Mouse (Mus musculus): ENCODE results near the gene Exoc3l. TPM values are rescaled to one million over a fixed set of nuclear protein-coding genes. Genes with fewer than 3 reads are reported as not detected.
"Not testable (repeated sequence)": the region's sequence is repeated elsewhere in the genome, so short reads cannot be mapped to it uniquely, and the experiment has no call there.

Exoc3l gene
- polyA plus RNA-seq, 1 experiment from 2014 or later, result 11.2 TPM

DNA sequence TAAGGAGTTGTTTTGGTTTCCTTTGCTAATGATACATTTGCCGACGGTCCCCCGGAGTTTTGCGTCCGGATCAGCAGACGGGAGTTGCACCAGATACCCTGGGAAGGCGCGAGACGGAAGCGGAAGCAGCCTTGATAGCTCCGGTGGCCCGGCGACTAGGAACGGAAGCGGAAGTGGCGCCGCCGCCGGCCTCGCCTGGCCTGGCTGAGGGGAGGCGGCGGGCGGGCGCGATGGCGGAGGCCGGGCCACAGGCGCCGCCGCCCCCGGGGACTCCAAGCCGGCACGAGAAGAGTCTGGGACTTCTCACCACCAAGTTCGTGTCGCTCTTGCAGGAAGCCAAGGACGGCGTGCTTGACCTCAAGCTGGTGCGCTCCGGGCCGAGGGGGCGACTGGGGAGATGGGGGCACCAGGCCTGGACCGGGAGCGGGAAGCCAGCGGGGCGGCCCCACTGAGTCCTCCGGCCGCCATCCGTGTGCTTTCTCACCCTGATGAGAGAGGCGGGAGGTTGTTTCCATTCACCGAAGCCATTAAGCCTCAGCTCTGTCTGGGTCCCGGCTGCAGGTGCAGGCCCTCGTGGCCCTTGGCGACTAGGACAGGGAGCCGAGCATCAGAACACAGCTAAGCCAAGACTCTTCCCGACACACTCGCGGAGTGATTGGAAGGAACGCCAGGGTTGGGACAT, 1.8 kb upstream of the Exoc3l start, which contains the start of gene E2f4:
Gene E2f4 (plus strand): TSS at position 153 of the 682 bp plus-strand sequence.
- H3K9ac ChIP-seq, result peak within 1 kb of the TSS; percentile 89
- peak within 1 kb of the TSS; percentile 86 for H3K4me3 ChIP-seq (replicated peaks)
- peak within 1 kb of the TSS; percentile 59; the same call in 1 of the 2 replicates for H3K27ac ChIP-seq
- peak; percentile 90 for ATAC-seq (ENCODE audit: low FRiP score)
- peaks cover 10% of the 10 kb centered on the region for H3K27me3 ChIP-seq
- peaks cover 19% of the 10 kb centered on the region for H3K4me1 ChIP-seq
- H3K9me3 ChIP-seq, result no peaks in the 10 kb centered on the region
- peak within 1 kb of the TSS; percentile 98 for H3K4me2 ChIP-seq
- H3K36me3 ChIP-seq (replicated peaks), result peaks cover 36% of the 10 kb centered on the region
- WGBS, result under 1% methylated on average over 58 of the region's 58 CpGs

DNA sequence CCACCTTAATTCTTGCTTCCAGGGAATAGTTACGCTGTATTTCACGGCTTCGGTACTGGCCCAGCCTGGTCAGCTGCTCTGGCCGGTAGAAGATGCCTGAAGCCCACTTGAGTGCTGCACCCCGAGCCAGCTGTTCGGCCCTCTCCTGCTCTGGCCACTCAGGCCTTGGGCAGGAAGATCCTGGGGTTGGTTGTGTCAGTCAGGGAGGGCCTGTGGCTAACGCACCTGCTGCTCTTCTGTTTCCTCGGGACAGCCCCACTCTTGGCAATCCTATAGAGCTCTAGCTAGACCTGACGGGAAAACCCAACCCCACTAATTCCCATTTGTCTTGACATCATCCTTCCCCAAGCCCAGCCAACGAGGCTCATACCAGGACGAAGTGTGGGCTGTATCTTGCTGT, 645 bp downstream of the Exoc3l start:
- no peaks in the 10 kb centered on the region for H3K9me3 ChIP-seq
- ATAC-seq (ENCODE audit: low FRiP score), result no peak
- 78% methylated on average over 11 of the region's 11 CpGs for WGBS
- H3K4me3 ChIP-seq (replicated peaks), result no peak overlapping the region
- H3K9ac ChIP-seq, result no peak overlapping the region
- peaks cover 26% of the 10 kb centered on the region for H3K4me1 ChIP-seq
- H3K27me3 ChIP-seq, result peaks cover 28% of the 10 kb centered on the region
- H3K27ac ChIP-seq, result no peak overlapping the region
- no peak overlapping the region for H3K4me2 ChIP-seq
- peaks cover 13% of the 10 kb centered on the region for H3K36me3 ChIP-seq (replicated peaks)

DNA sequence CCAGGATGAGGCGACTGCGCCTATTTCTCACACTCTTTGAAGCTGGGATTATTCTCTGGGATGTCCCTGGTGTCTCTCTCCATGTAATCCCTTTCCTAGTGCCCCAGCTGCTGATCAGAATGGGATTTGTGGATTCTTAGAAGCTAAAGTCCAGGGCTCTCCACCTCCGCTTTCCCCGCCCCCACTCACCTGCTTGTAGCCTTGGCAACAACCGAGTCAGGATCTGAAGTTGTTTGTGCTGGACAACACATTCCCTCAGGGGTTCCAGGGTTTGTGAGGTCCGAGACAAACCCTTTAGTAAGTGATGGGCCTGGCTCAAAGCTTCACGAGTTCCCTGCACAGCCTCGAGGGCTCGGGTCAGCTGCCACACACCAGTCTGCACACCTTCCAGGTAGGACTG, 1.1 kb downstream of the Exoc3l start:
- Histone ChIP-seq H3K4me1 (peaks cover 31% of the 10 kb centered on the region), H3K9ac (no peak overlapping the region), H3K27ac (no peak overlapping the region), H3K4me2 (no peak overlapping the region), H3K9me3 (no peaks in the 10 kb centered on the region), H3K4me3 (replicated peaks) (no peak overlapping the region), H3K36me3 (replicated peaks) (peaks cover 8% of the 10 kb centered on the region), H3K27me3 (peaks cover 33% of the 10 kb centered on the region)
- ATAC-seq (ENCODE audit: low FRiP score), result no peak
- WGBS, result 61% methylated on average over 9 of the region's 9 CpGs

DNA sequence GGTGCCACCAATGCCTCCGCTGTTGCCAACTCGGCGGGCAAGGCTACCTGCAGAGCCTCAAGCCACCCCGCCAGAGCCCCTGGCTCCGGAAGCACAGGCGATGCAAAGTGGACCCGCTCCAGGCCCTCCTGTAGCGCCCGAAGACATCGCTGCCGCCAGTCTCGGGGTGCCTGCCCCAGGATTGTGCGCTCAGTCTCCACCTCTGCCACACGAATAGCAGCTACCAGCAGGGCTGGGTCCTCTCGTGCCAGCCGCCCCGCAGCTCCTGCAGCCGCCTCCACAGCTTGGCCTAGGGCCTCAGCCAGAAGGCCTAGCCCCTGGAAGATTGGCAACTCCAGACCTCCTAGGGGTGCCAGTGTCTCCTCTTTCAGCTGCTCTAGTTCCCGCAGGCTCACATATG, 2.5 kb downstream of the Exoc3l start:
- WGBS, result 78% methylated on average over 19 of the region's 19 CpGs

DNA sequence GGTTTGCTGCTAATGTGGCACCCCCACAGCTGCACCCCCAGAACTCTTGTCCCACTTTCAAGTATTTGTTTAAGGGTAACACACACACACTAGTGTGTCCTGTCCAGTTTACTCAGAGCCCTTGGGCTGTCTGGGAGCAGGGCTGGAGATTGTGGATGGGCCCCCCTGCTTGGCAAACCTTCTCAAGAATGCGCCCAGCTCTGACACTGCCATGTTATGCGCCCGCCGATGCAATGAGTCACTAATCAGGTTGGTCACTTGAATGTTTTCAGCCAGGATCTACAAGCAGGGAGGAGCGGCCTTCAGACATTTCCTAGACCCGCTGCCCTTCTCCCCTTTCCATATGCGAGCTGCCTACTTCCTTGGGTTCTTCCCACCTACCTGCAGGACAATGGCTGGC, 3.4 kb downstream of the Exoc3l start:
- Histone ChIP-seq H3K4me1 (peaks cover 36% of the 10 kb centered on the region), H3K36me3 (replicated peaks) (no peaks in the 10 kb centered on the region), H3K4me3 (replicated peaks) (no peak overlapping the region), H3K9me3 (no peaks in the 10 kb centered on the region), H3K27me3 (peaks cover 34% of the 10 kb centered on the region), H3K4me2 (no peak overlapping the region), H3K9ac (no peak overlapping the region), H3K27ac (no peak overlapping the region)
- no peak for ATAC-seq (ENCODE audit: low FRiP score)
- WGBS, result 82% methylated on average over 7 of the region's 7 CpGs

More for the DNA sequence above, 2.5 kb downstream of the Exoc3l start:
- H3K36me3 ChIP-seq (replicated peaks), result no peaks in the 10 kb centered on the region
- H3K9ac ChIP-seq, result no peak overlapping the region
- H3K9me3 ChIP-seq, result no peaks in the 10 kb centered on the region
- ATAC-seq (ENCODE audit: low FRiP score), result no peak
- peaks cover 31% of the 10 kb centered on the region for H3K4me1 ChIP-seq
- H3K27me3 ChIP-seq, result peaks cover 34% of the 10 kb centered on the region
- H3K27ac ChIP-seq, result no peak overlapping the region
- H3K4me3 ChIP-seq (replicated peaks), result no peak overlapping the region
- H3K4me2 ChIP-seq, result no peak overlapping the region

DNA sequence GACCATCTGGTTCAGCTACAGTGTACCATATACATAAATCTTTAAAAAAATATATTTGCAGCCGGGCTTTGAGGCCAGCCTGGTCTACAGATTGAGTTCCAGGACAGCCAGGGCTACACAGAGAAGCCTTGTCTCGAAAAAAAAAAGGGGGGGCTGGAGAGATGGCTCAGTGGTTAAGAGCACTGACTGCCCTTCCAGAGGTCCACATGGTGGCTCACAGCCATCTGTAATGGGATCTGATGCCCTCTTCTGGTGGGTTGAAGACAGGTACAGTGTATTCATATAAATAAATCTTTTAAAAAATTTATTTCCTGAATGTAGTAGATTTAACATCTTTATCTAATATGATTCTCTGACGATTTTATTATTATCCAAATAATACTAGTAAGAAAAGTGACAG, 4.1 kb downstream of the Exoc3l start:
- H3K9me3 ChIP-seq; H3K4me2 ChIP-seq; H3K27ac ChIP-seq; H3K9ac ChIP-seq; H3K36me3 ChIP-seq (replicated peaks); ATAC-seq (ENCODE audit: low FRiP score); H3K4me3 ChIP-seq (replicated peaks): not testable (repeated sequence)
- H3K27me3 ChIP-seq, result peaks cover 34% of the 10 kb centered on the region
- H3K4me1 ChIP-seq, result peaks cover 38% of the 10 kb centered on the region
- 65% methylated on average over 3 of the region's 3 CpGs for WGBS

DNA sequence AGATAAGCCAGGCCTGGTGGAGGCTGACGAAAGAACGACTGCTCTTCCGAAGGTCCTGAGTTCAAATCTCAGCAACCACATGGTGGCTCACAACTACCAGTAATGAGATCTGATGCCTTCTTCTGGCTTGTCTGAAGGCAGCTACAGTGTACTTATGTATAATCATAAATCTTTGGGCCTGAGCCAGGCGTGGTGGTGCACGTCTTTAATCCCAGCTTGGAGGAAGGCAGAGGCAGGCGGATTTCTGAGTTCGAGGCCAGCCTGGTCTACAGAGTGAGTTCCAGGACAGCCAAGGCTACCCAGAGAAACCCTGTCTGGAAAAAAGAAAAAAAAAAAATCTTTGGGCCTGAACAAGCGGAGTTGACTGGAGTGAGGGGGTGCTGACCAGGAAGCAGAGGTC, 4.5 kb downstream of the Exoc3l start:
- not testable (repeated sequence) for H3K4me3 ChIP-seq (replicated peaks); ATAC-seq (ENCODE audit: low FRiP score); H3K9me3 ChIP-seq; H3K27ac ChIP-seq; H3K4me2 ChIP-seq; H3K36me3 ChIP-seq (replicated peaks); H3K9ac ChIP-seq
- peaks cover 34% of the 10 kb centered on the region for H3K27me3 ChIP-seq
- peaks cover 39% of the 10 kb centered on the region for H3K4me1 ChIP-seq
- 86% methylated on average over 8 of the region's 8 CpGs for WGBS

DNA sequence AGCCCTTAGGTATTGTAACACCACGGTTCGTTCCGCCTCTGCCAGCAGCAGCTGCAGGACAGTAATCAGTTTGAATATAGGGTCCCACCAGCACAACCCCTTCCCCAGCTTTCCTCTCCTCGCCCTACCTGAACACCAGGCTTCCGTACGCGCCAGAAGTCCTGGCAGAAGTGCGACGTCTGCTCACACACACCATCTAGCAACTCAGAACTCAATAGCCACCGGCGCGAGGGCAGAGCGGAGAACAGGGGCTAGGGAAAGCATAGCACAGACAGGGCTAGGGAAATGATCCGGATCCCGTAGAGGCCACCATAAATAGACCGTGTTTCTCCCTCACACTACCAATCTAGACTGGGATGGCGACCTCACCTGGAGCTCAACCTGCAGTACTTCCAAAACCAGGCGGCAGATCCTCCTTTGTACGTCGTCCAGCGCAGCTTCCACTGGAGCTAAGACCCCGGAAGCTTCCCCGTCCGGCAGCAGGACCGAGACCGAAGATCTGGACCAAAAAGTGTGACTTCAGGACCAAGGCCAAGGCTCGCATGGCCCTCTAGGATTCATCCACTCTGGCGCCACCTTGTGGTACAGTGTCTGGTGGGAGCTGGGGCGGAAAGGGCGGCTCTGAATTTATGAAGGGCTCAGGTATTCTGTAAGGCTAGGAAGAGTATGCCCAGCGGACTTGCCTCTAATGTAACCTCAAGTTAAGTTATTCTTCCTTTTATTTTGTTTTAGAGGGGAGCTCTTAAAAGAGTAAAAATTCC, 5.2 kb downstream of the Exoc3l start:
- Histone ChIP-seq H3K4me3 (replicated peaks) (peak overlapping the region; percentile 54), H3K36me3 (replicated peaks) (peaks cover under 1% of the 10 kb centered on the region; the same call in 1 of the 2 replicates), H3K9me3 (no peaks in the 10 kb centered on the region), H3K27ac (no peak overlapping the region), H3K27me3 (peaks cover 34% of the 10 kb centered on the region), H3K4me2 (peak overlapping the region; percentile 80), H3K4me1 (peaks cover 44% of the 10 kb centered on the region), H3K9ac (0 out of 2 replicates have a peak overlapping the region, but pooled peaks have one; percentile 61)
- ATAC-seq (ENCODE audit: low FRiP score), result no peak
- WGBS, result 6% methylated on average over 31 of the region's 31 CpGs

DNA sequence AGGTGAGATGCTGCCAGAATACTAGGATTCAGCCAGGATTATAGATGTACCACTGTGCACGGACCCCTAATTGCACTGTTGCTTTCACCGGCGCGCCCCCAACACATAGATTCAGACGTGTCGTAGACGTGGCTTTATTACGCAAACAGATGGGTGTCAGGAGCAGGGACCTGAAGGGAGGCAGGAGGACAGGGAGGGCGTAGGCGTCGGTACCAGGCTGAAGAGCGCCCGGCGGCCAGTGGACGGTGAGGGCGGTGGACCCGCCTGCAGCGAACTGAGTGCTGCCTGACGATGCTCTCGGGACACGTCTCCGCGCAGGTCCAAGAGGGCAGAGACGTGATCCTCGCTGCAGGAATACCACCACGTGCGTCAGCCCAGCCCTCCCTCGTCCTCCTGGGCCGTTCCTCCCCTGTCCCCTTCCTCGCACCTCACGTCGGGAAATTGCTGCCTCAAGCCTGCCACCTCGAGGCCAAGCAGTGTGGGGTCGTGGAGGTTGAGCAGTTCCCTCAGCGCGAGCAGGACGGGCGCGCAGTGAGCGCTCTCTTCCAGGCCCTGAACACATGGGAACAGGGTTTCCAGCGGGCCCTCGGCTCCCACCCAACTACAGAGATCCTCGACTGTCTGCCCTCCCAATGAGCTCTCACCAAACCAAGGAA, 6.0 kb downstream of the Exoc3l start, which contains the start of gene 4931428F04Rik:
Gene 4931428F04Rik (minus strand): TSS at position 60 of the 656 bp plus-strand sequence.
- H3K27ac ChIP-seq, result peak within 1 kb of the TSS; percentile 90
- peaks cover 31% of the 10 kb centered on the region for H3K27me3 ChIP-seq
- H3K36me3 ChIP-seq (replicated peaks), result peaks cover 8% of the 10 kb centered on the region
- H3K9ac ChIP-seq, result peak within 1 kb of the TSS; percentile 61
- H3K4me1 ChIP-seq, result peaks cover 49% of the 10 kb centered on the region
- H3K9me3 ChIP-seq, result no peaks in the 10 kb centered on the region
- WGBS, result 2% methylated on average over 43 of the region's 43 CpGs
- H3K4me2 ChIP-seq, result peak within 1 kb of the TSS; percentile 80
- H3K4me3 ChIP-seq (replicated peaks), result peak within 1 kb of the TSS; percentile 54
- peak; percentile 28 for ATAC-seq (ENCODE audit: low FRiP score)

DNA sequence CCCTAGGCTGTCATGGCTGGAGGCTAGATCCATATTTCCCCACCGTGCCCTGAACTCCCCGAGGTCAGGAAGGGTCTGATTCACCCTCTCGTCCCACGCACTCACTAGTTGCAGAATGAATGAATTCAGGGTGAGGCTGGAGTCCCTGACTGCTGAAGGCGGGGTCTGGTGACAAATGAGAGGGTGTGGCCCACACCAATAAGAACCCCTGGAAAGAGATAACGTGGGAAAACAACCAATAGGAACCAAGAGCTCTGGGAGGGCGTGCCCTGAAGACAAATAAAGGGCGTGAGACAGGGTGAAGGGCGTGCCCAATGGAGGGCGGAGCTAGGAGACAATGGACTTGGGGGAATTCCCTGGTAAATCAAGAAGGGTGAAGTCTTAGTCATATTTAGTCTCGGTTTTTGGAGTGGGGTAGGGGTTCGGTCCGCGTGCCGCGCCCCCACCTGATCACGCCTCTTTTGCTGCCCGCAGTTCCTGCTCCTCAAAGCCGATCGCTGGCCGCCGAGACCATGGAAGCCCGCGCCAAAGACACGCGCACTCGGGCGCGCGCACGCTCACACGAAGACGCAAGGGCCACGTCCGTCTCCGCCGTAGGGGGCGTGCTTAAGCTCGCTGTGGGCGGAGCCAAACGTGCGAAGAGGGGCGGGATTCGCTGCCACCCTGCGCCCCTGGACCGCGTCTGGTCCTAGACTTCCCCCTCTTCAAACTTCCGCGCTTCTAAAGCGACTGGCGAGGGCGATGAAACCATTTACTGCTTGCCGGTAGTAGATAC, 6.8 kb downstream of the Exoc3l start:
- Histone ChIP-seq H3K4me2 (peak overlapping the region; percentile 80), H3K36me3 (replicated peaks) (peaks cover 14% of the 10 kb centered on the region), H3K9ac (peak overlapping the region; percentile 61), H3K4me1 (peaks cover 49% of the 10 kb centered on the region), H3K27ac (peak overlapping the region; percentile 90), H3K9me3 (no peaks in the 10 kb centered on the region), H3K27me3 (peaks cover 31% of the 10 kb centered on the region), H3K4me3 (replicated peaks) (peak overlapping the region; percentile 54)
- WGBS, result under 1% methylated on average over 53 of the region's 53 CpGs
- ATAC-seq (ENCODE audit: low FRiP score), result peak; percentile 95

DNA sequence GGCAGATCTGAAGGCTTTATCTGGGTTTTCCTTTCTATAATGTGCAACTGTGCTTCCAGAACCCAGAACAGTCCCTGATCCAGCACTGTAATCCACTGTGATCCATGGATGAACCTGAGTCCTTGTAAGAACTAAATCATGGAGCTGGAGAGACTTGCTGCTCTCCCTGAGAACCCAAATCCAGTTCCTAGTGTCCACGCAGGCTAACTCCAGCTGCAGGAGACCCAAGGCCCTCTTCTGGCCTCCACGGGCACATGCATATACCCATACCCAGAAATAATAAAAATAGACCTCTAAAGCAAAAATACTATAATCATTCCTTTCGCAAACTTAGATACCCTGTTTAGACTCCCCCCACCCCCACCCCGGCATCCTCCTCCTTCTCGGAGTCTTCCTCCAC, 7.7 kb downstream of the Exoc3l start:
- no peak for ATAC-seq (ENCODE audit: low FRiP score)
- WGBS, result 87% methylated on average over 5 of the region's 5 CpGs
- peak overlapping the region; percentile 54 for H3K4me3 ChIP-seq (replicated peaks)
- peak overlapping the region; percentile 61 for H3K9ac ChIP-seq
- H3K27ac ChIP-seq, result no peak overlapping the region
- H3K36me3 ChIP-seq (replicated peaks), result peaks cover 17% of the 10 kb centered on the region
- peaks cover 30% of the 10 kb centered on the region for H3K27me3 ChIP-seq
- H3K4me2 ChIP-seq, result peak overlapping the region; percentile 80
- H3K9me3 ChIP-seq, result no peaks in the 10 kb centered on the region
- peaks cover 49% of the 10 kb centered on the region for H3K4me1 ChIP-seq
